Mouse (Mus musculus) spleen, postnatal 4 days (tissue): Measurements from ENCODE around the gene Fchsd2.

ENCODE experiments used
- DNase-seq, 2 experiments: peaks; one replicate each; pipeline ENCODE4 v3.0.0; 2022; ENCODE audit warnings: low spot score in 2 of 2

The Fchsd2 gene

GRCm38 (mm10) chr7:101072123-101072740 lies 20.4 kb upstream of the Fchsd2 start:
- no peak for DNase-seq

DNA sequence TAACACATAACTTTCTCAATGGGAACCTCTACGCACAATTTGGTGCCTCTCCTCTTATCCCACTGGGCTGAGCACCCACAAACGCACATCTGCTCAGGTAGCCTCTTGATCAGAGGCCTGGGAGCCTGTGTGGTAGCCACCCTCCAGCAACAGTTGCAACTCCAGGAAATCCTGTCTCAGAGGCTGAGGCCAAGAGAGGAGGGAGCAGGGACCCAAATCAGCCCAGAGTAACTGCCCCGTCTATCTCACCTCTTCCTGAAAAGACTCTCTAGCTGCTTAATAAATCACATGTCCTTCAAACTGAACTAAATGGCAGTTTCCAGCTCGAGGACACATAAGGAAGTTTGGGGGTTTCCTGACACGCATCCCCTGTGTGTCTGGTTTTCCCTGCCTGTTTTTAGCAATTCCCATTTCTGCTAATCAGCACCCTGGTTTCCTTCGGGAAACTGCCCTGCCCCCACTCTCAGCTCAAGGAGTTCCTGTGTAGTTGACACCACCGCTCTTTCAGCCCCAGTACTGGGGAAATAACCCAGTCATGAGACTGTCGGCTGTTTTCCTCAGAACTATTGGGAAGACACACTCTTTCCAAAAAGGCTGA lies 18.4 kb upstream of the Fchsd2 start:
- DNase-seq = no peak

GRCm38 (mm10) chr7:101083562-101084166 lies 9.0 kb upstream of the Fchsd2 start:
- DNase-seq = no peak

DNA sequence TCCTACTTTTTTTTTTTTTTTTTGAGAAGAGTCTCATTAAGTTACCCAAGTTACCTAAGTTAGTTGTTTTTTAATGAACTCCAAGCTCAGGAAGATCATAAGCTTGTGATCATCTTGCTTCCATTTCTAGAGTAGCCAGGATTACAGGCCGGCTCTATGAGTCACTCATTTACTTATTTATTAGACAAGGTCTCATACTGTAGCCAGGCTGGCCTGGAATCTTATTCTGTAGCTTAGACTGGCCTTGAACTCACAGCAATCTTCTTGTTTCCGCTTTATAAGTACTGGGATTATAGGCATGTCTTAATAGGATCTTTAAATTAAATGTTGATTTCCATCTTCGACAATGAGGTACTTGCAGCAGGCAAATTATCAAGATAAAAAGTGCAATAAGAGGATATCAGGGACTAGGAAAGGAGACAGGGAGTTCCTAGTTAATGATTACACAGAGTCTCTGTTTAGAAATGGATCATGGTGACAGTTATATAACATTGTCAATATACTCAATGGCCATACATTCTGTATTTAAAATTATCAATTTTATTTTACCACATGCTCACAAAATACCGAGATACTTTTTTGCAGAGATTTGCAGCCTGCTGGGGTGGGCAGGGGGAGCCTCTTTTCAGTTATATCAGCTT lies 7.7 kb upstream of the Fchsd2 start:
- no peak for DNase-seq

DNA sequence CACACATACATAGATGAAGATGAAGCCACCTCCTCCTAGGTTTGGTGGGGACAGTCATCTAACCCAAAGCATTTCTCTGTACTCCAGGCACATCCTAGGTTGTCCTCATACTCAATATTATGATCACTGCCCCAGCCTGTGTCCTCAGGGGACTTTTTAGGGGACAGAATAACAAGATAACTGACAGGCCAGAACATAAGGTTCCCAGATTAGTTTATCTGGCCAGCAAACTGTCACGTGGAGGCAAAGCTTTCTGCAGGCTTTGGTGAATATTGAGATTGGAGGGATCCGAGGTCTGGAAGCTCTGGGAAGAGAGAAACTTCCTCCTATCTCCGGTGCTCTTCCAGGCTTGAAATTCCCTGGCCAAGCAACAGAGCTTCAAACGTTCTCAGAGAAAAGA lies 6.9 kb upstream of the Fchsd2 start:
- DNase-seq = no peak

- DNase-seq = no peak
These were observed 4.0 kb upstream of the Fchsd2 start for GRCm38 (mm10) chr7:101088687-101089086.

GRCm38 (mm10) chr7:101089242-101089641 lies 3.4 kb upstream of the Fchsd2 start:
- no peak for DNase-seq

- DNase-seq = no peak
These were observed 568 bp downstream of the Fchsd2 start for GRCm38 (mm10) chr7:101093231-101093630.

DNA sequence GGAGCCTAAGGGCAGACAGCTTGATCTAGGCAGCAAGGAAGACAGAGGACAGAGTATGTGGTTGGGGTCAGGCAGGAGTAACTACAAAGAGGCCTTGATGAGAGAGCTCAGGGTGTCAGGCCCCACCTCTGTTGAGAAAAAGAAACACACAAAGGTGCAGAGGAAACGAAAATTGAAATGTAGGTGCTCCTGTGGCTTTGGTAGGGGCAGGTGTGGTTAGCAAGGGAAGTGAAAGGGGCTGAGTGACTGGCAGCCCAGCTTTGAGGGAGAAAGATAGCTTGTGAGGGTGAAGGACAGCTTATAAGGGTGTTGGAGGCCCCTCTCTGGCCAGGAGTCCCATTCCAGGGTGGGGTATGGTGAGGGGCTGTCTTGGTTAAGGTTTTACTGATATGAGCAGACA lies 2.1 kb downstream of the Fchsd2 start:
- peak in 1 of 2 experiments; percentile 32 for DNase-seq

DNA sequence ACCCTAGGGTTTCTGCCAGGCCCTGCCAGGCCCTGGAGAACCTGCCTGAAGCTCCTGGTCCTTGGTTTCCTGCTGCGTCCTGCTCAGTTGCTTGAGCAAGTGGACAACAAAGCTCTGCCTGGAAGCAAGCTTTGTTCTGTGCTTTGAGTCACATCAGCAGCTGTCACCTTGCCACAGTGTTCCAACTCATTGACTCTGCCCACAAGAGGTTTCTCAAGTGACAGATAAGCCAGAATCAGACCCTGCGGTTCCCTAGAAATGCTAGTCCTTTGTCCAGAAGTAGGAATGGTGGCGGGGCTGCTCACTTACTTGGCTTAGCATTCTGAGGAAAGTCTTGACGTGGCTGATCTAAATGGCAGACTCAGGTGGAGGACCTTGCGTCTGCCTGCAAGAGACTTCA lies 2.9 kb downstream of the Fchsd2 start:
- no peak for DNase-seq

DNA sequence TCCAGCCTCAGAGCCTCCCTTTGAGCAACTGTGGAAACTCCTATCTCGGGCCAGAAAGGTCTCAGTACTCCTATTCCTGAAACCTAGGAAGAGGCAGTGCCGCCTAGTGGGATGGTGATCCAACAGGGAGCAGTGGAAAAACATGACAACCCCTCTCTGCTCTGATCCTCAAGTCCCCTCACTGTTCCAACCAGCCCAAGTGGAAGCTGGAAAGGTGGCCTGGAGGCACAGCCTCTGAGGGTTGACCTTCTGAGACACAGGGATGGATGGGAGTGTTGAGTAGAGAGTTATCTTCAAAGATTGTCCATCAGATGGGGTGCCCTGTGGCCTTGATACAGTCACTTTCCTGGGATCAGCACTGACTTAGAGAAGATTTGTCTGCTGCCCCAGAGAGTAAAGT lies 3.9 kb downstream of the Fchsd2 start:
- DNase-seq = no peak

- DNase-seq = no peak
These were observed 4.4 kb downstream of the Fchsd2 start for GRCm38 (mm10) chr7:101097084-101097483.

DNA sequence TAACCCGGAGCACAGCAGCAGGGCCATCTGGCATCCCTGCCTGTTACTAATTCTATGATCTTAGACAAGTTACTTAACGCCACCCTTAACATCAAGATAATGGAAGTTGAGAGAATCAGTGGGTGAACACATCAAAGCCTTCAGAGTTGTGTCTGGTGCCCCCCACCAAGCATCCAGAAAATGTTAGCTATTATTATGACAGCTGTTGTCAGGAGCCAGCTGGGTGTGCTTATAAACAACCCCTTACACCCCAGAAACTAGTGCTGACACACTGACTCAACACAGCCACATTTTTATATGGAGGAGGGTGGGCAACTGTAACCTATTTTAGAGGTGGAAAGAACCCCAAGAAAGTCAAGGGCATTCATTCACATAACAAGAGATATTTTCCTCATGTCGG lies 7.3 kb downstream of the Fchsd2 start:
- DNase-seq = no peak

- no peak for DNase-seq
These were observed 8.6 kb downstream of the Fchsd2 start for GRCm38 (mm10) chr7:101101156-101101691.

- DNase-seq = no peak
These were observed 14.0 kb downstream of the Fchsd2 start for GRCm38 (mm10) chr7:101106666-101107065.

GRCm38 (mm10) chr7:101107073-101107810 lies 14.6 kb downstream of the Fchsd2 start:
- no peak for DNase-seq

GRCm38 (mm10) chr7:101107968-101108652 lies 15.4 kb downstream of the Fchsd2 start:
- peak; percentile 92 to 97 for DNase-seq

- DNase-seq = peak in 1 of 2 experiments; percentile 85
These were observed 16.0 kb downstream of the Fchsd2 start for GRCm38 (mm10) chr7:101108653-101109005.

DNA sequence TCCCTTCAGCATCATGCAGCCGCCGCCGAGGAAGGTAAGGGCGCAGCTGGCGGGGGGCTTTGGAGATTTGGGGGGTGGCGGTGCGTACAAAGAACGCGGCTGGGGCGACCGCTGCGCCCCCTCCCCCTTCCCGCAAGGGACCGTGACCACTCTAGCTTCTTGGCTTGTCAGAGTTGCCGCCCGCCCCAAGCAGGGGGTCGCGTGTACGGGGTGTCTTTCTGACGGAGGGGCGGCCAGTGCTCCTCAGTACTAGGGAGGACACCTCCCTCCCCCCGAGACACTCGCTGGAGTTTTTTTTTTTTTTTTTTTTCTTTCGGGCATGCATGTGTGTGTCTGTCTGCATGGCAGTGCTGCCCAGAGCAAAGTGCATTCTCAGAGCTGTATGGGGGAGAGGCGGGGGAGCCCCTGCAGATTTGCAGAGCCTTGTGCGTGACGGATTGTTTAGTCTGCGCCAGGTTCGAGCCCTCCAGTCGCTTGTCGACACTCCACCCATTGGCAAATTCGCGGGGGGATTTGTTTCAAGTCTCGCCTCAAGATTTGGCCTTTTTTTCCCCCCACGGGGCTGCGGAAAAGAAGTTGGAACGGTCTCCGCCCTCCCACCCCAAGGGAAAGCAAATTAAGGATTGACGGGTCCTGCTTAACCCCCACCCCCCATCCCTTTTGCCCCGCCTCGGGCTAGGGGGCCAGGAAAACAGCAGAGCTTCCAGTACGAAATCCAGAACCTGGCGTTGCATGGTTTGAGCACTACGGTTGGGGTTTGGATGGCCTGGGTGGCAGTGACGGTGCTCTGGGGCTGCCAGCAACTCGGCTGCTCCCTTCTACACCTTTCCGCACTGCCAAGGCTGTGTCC lies 16.6 kb downstream of the Fchsd2 start:
- DNase-seq = peak in 1 of 2 experiments; percentile 32

DNA sequence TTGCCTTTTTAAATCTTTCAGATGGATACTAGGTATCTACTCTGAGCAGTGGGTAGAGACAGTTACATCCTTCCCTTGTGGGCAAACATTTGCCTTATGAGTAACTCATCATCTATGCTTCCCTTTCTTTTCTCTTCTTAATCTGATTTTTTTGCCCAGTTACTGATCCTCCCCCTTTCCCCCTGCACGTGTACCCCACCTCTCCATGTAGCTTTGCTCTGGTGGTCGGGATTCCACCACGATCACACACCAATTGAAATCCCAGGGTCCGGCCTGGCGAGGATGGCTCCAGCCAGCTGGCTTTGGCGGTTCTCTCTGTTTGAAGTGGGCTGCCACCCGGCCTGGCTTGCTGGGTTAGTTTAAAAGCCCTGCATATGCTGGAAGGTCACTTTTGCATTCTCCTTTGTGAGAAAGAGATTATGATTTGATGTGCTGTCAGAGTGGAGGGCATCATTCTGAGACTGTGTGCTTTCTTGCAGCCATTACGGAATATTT lies 17.2 kb downstream of the Fchsd2 start:
- DNase-seq = no peak
